Mouse (Mus musculus) liver, postnatal 0 days (tissue): ENCODE data around the gene Ssh2. TPM values are rescaled to one million over a fixed set of nuclear protein-coding genes. Genes with fewer than 3 reads are reported as not detected.
A peak's percentile ranks its signal among the peaks of the same experiment; 100 is the strongest.

ENCODE experiments used
- ATAC-seq: fragments of 200-750 bp; cut with Nextera tagmentation; 2 replicates; pipeline ENCODE4 v1.8.0; 2017; ENCODE audit warnings: mild to moderate bottlenecking, moderate library complexity
- DNase-seq: peaks from one replicate; pipeline ENCODE4 v3.0.0-alpha.2; 2016
- H3K27ac ChIP-seq: fragments of 300-500 bp; sonication (generic); 2 replicates; pipeline ENCODE4 v1.5.1; 2014; ENCODE audit warnings: antibody characterized with exemption, moderate library complexity, mild to moderate bottlenecking, low read depth
- H3K27me3 ChIP-seq: fragments of 300-500 bp; sonication (generic); 2 replicates; pipeline ENCODE4 v1.6.1; 2014; ENCODE audit warnings: low read length, control low read depth, mixed read lengths; ENCODE audit not compliant: insufficient read depth
- H3K36me3 ChIP-seq: fragments of 300-500 bp; sonication (generic); replicated peaks from 2 replicates; pipeline ENCODE4 v1.6.1; 2014; ENCODE audit warnings: mild to moderate bottlenecking, control low read depth, low read length, moderate library complexity, mixed read lengths; ENCODE audit not compliant: insufficient read depth
- H3K4me1 ChIP-seq: fragments of 300-500 bp; sonication (generic); 2 replicates; pipeline ENCODE4 v1.6.1; 2014; ENCODE audit warnings: antibody characterized with exemption, mild to moderate bottlenecking, control low read depth; ENCODE audit not compliant: insufficient read depth
- H3K4me2 ChIP-seq: fragments of 300-500 bp; sonication (generic); 2 replicates; pipeline ENCODE4 v1.6.1; 2014; ENCODE audit warnings: low read depth, mild to moderate bottlenecking, low read length, moderate library complexity, mixed read lengths
- H3K4me3 ChIP-seq: fragments of 300-500 bp; sonication (generic); 2 replicates; pipeline ENCODE4 v1.5.1; 2014; ENCODE audit warnings: low read depth, low read length
- H3K9ac ChIP-seq: fragments of 300-500 bp; sonication (generic); replicated peaks from 2 replicates; pipeline ENCODE4 v1.6.1; 2014; ENCODE audit warnings: mild to moderate bottlenecking, moderate library complexity
- H3K9me3 ChIP-seq: fragments of 300-500 bp; sonication (generic); 2 replicates; pipeline ENCODE4 v1.6.1; 2016; ENCODE audit warnings: mild to moderate bottlenecking, control low read depth, low read length, mixed read lengths
- CTCF ChIP-seq: sonication (generic); IDR thresholded peaks from 2 replicates; pipeline ENCODE4 v1.5.1; 2016; ENCODE audit warnings: antibody characterized with exemption, low read depth
- EP300 ChIP-seq: IDR thresholded peaks from 2 replicates; pipeline ENCODE4 v1.6.1; 2016; ENCODE audit warnings: antibody characterized with exemption, low read depth, mild to moderate bottlenecking
- WGBS: fragments of 180-500 bp; shearing (Covaris S2); extraction: QIAGEN DNeasy Blood & Tissue Kit; methylation state at CpG from one replicate; pipeline ENCODE4 v1.1.7; 2014; ENCODE audit not compliant: insufficient replicate concordance; 5-methylcytosine and 5-hydroxymethylcytosine counted together
- polyA plus RNA-seq: library from polyadenylated mRNA; unstranded; fragments of >200 nt; fragmentation: Nextera tagmentation; extraction: Ambion mirVana; gene quantifications from 2 replicates; pipeline ENCODE4 v1.2.1, GENCODE M21; 2015

The Ssh2 gene
- polyA plus RNA-seq, 1 experiment from 2014 or later, result 4.4 TPM

GRCm38 (mm10) chr11:77501392-77501791, 285.3 kb downstream of the Ssh2 start:
- H3K9ac ChIP-seq, result no peak overlapping the region
- H3K27me3 ChIP-seq, result no peaks in the 10 kb centered on the region
- H3K36me3 ChIP-seq, result peaks cover 46% of the 10 kb centered on the region
- WGBS, result 26% methylated on average over 5 of the region's 5 CpGs
- H3K9me3 ChIP-seq, result no peaks in the 10 kb centered on the region
- peaks cover 7% of the 10 kb centered on the region for H3K4me1 ChIP-seq
- H3K4me3 ChIP-seq, result no peak overlapping the region
- H3K4me2 ChIP-seq, result no peak overlapping the region
- no peak overlapping the region for H3K27ac ChIP-seq
- ATAC-seq, result no peak
- DNase-seq, result peak; percentile 80
- no peak for TF ChIP-seq EP300
- TF ChIP-seq CTCF, result peak; percentile 96

DNA sequence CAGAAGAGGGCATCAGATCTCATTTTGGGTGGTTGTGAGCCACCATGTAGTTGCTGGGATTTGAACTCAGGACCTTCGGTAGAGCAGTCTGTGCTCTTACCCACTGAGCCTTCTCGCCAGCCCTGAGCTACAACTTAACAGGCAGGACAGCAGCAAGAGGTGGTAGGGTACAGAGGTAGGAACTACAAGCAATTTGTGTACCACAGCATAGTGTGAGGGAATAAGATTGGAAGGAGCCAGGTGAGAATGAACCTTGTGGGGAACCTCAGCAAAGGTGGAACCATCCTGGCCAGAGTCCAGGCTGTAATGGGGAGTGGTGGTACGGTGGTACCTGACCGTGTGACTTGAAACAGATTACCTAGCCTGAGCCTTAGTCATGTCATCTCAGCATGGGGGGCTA, 285.9 kb downstream of the Ssh2 start:
- H3K36me3 ChIP-seq, result peaks cover 51% of the 10 kb centered on the region
- no peak for ATAC-seq

GRCm38 (mm10) chr11:77502481-77502880, 286.4 kb downstream of the Ssh2 start:
- H3K4me3 ChIP-seq, result no peak overlapping the region
- no peak for ATAC-seq
- WGBS, result 76% methylated on average over 6 of the region's 6 CpGs

More for the DNA sequence above, 285.9 kb downstream of the Ssh2 start:
- Histone ChIP-seq H3K4me3 (no peak overlapping the region), H3K27ac (no peak overlapping the region), H3K4me1 (peaks cover 4% of the 10 kb centered on the region; the same call in 1 of the 2 replicates), H3K27me3 (no peaks in the 10 kb centered on the region), H3K9me3 (no peaks in the 10 kb centered on the region), H3K4me2 (no peak overlapping the region), H3K9ac (no peak overlapping the region)
- 83% methylated on average over 4 of the region's 4 CpGs for WGBS
- TF ChIP-seq CTCF (no peak), EP300 (no peak)
- DNase-seq, result no peak

DNA sequence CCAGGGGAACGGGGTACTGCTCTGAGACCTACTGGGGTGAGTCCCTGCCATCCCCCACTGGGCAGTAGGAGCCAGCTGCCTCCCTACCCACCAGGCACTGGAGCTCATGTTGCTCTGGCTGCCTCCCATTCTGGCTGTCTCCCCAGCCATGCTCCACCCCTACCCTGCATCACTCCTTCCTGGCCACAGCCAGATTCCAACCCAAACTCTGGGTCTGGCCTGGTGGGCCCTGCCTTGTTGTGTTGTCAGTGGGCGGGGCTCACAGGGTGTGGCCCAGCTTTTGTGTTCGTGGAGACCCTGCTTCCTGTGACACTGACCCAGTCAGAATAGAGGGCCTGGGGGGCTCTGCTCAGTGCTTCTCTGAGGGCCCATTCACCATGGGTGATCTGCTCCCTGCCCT, 287.4 kb downstream of the Ssh2 start:
- Histone ChIP-seq H3K4me3 (no peak overlapping the region), H3K4me1 (peaks cover 4% of the 10 kb centered on the region), H3K27ac (no peak overlapping the region), H3K9ac (no peak overlapping the region), H3K9me3 (no peaks in the 10 kb centered on the region), H3K4me2 (no peak overlapping the region), H3K36me3 (peaks cover 53% of the 10 kb centered on the region), H3K27me3 (no peaks in the 10 kb centered on the region)
- TF ChIP-seq EP300 (no peak), CTCF (no peak)
- no peak for ATAC-seq
- 45% methylated on average over 3 of the region's 3 CpGs for WGBS
- DNase-seq, result no peak

More at GRCm38 (mm10) chr11:77502481-77502880, 286.4 kb downstream of the Ssh2 start:
- no peak for DNase-seq
- Histone ChIP-seq H3K27ac (no peak overlapping the region), H3K9me3 (no peaks in the 10 kb centered on the region), H3K4me1 (no peaks in the 10 kb centered on the region), H3K4me2 (no peak overlapping the region), H3K36me3 (peaks cover 53% of the 10 kb centered on the region), H3K27me3 (no peaks in the 10 kb centered on the region), H3K9ac (no peak overlapping the region)
- TF ChIP-seq CTCF, result no peak
- no peak for TF ChIP-seq EP300

- Histone ChIP-seq H3K27me3 (no peaks in the 10 kb centered on the region), H3K4me3 (no peak overlapping the region), H3K9me3 (no peaks in the 10 kb centered on the region), H3K36me3 (peaks cover 53% of the 10 kb centered on the region), H3K9ac (no peak overlapping the region), H3K4me1 (peaks cover 5% of the 10 kb centered on the region), H3K4me2 (no peak overlapping the region), H3K27ac (no peak overlapping the region)
- 93% methylated on average over 19 of the region's 19 CpGs for WGBS
- DNase-seq (no peak), ATAC-seq (no peak)
- TF ChIP-seq CTCF, result no peak
- TF ChIP-seq EP300, result no peak
These were observed 288.3 kb downstream of the Ssh2 start for GRCm38 (mm10) chr11:77504377-77504776.

DNA sequence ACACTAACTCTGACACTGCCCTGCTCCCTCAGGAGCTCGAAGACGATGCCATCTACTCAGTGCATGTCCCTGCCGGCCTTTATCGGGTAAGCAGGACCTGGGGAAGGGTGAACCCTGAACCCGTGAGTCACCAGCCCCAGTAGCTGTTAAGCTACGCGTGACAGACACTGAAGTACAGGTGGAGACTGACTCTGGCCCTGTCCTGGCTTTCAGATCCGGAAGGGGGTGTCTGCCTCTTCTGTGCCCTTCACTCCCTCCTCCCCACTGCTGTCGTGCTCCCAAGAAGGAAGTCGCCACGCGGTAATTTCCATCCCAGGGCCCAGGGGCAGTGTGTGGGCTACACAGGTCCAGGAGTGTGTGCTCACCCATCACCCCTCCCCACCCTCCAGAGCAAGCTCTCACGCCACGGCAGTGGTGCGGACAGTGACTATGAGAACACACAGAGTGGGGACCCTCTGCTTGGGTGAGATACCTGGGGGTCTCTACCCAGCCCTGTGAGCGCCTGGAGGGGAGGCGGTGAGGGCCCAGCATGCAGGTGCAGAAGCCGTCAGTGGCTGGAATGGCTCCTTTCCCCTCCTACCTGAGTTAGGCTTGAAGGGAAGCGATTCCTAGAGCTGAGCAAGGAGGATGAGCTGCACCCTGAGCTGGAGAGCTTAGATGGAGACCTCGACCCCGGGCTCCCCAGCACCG, 289.3 kb downstream of the Ssh2 start:
- 84% methylated on average over 22 of the region's 22 CpGs for WGBS
- TF ChIP-seq EP300 (no peak), CTCF (no peak)
- DNase-seq (no peak), ATAC-seq (no peak)
- Histone ChIP-seq H3K27me3 (no peaks in the 10 kb centered on the region), H3K4me2 (no peak overlapping the region), H3K36me3 (peaks cover 46% of the 10 kb centered on the region), H3K4me3 (no peak overlapping the region), H3K9ac (no peak overlapping the region), H3K27ac (no peak overlapping the region), H3K9me3 (no peaks in the 10 kb centered on the region), H3K4me1 (peaks cover 5% of the 10 kb centered on the region)
